ENCODE assay signal across 25 mouse cellular contexts in the genomic region with DNA sequence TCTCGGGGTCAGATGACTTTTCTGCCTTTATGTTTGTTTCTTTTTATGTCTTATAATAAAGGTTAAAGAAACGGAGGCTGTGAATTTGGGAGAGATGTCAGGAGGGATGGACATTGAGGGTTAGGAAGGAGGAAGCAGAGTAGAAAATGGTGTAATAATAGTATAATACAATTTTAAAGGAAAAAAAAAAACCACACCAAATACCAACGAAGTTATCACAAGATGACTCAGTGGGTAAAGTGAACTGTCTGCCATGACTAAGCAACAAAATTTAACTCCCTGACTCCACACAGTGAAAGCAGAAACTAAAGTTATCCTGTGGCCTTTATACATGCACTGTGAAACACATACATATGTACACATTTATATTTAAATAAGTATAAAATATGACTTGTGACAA. TPM values are rescaled to one million over a fixed set of nuclear protein-coding genes. Genes with fewer than 3 reads are reported as not detected.
DNase-seq lines count a peak whose midpoint lies in the region; ATAC-seq and TF ChIP-seq lines count a peak whose summit lies in the region.
"Not testable (repeated sequence)": the region's sequence is repeated elsewhere in the genome, so short reads cannot be mapped to it uniquely, and the experiment has no call there.
"Had no signal": no experiment of that assay in that cellular context is flagged by ENCODE, and none has a peak within 500 bp of the region (broad histone marks: within the 10 kb centered on the region; RNA-seq: fewer than 3 reads in every experiment).

No protein-coding gene starts in this region.

- not testable (repeated sequence) for H3K79me2 ChIP-seq in MEL (ENCODE audit: control insufficient read depth, insufficient read depth, low read length, poor library complexity)

- peak; percentile 59 to 69 for TF ChIP-seq EP300 in MEL (IDR thresholded peaks at IDR 0.05; ENCODE audit: low read depth in 1 of 2, low read length in 2 of 2)
- TF ChIP-seq EP300 in stomach, postnatal 0 days (optimal IDR thresholded peaks at IDR 0.05): not testable (repeated sequence)

- WGBS in midbrain, embryonic 11.5 days: 79% methylated on average over 3 of the region's 3 CpGs
- 61% methylated on average over 3 of the region's 3 CpGs for WGBS in stomach, postnatal 0 days

- not testable (repeated sequence) for H3K36me3 ChIP-seq in MEL (ENCODE audit: control insufficient read depth in 1 of 2, insufficient read depth in 2 of 2, low read length in 2 of 2); midbrain, embryonic 11.5 days (ENCODE audit: control insufficient read depth, insufficient read depth, low read length); stomach, postnatal 0 days (ENCODE audit: control insufficient read depth, insufficient read depth, low read length)

- DNase-seq in 3134 (ENCODE audit: extremely low read depth, insufficient read length, low spot score) (peak; percentile 47), 416B (ENCODE audit: low read depth) (peak; percentile 43), MEL (ENCODE audit: low read depth, low spot score) (peak; percentile 69)
- DNase-seq in brain, adult 2 months (ENCODE audit: low read depth, low spot score): peak; percentile 5
- peak; percentile 17 for DNase-seq in midbrain, embryonic 11.5 days (ENCODE audit: low spot score, missing footprints)
- not testable (repeated sequence) for DNase-seq in stomach, postnatal 0 days (ENCODE audit: low spot score)

- H3K9ac ChIP-seq in MEL (ENCODE audit: control insufficient read depth, low read depth, low read length, poor library complexity, severe bottlenecking): peak overlapping the region; percentile 23
- H3K9ac ChIP-seq in midbrain, embryonic 11.5 days (ENCODE audit: low read length); stomach, postnatal 0 days (ENCODE audit: low read length): not testable (repeated sequence)

- not testable (repeated sequence) for H3K9me3 ChIP-seq in MEL (replicated peaks; ENCODE audit: insufficient read depth, low read length); midbrain, embryonic 11.5 days (ENCODE audit: control insufficient read depth, low read length); stomach, postnatal 0 days (ENCODE audit: control insufficient read depth, low read length)

- H3K4me3 ChIP-seq in MEL (ENCODE audit: control insufficient read depth in 1 of 2, insufficient read depth in 1 of 2, low read depth in 2 of 2, low read length in 2 of 2): peak overlapping the region; percentile 0 to 36; a peak in 1 of 4 replicates
- H3K4me3 ChIP-seq in embryonic fibroblast, embryonic 13.5 days (ENCODE audit: insufficient read depth, low read length); midbrain, embryonic 11.5 days (ENCODE audit: low read depth, low read length); stomach, postnatal 0 days (ENCODE audit: low read depth, low read length): not testable (repeated sequence)

- not testable (repeated sequence) for H3K4me1 ChIP-seq in MEL (ENCODE audit: control insufficient read depth in 1 of 2, insufficient read depth in 2 of 2, low read length in 2 of 2); embryonic fibroblast, embryonic 13.5 days (ENCODE audit: control insufficient read depth, insufficient read depth, low read length); midbrain, embryonic 11.5 days (ENCODE audit: control insufficient read depth, insufficient read depth, low read length); stomach, postnatal 0 days (replicated peaks; ENCODE audit: control insufficient read depth, insufficient read depth)

- H3K4me2 ChIP-seq in midbrain, embryonic 11.5 days; stomach, postnatal 0 days (replicated peaks; ENCODE audit: low read depth): not testable (repeated sequence)

- peak overlapping the region; percentile 97 for H3K27ac ChIP-seq in MEL (ENCODE audit: control insufficient read depth, low read depth, low read length)
- peak overlapping the region; percentile 76 for H3K27ac ChIP-seq in embryonic fibroblast, embryonic 13.5 days (ENCODE audit: insufficient read depth, low read length)
- not testable (repeated sequence) for H3K27ac ChIP-seq in midbrain, embryonic 11.5 days (ENCODE audit: low read depth, low read length); stomach, postnatal 0 days (replicated peaks)

- TF ChIP-seq RAD21 in MEL (IDR thresholded peaks at IDR 0.05; ENCODE audit: low read depth, low read length): not testable (repeated sequence)

- not testable (repeated sequence) for ATAC-seq in midbrain, embryonic 11.5 days (ENCODE audit: low FRiP score)
- peak; percentile 23 for ATAC-seq in stomach, postnatal 0 days (ENCODE audit: low FRiP score, low TSS enrichment)

- not testable (repeated sequence) for H3K27me3 ChIP-seq in MEL (ENCODE audit: control insufficient read depth in 1 of 2, insufficient read depth in 2 of 2, low read length in 2 of 2); midbrain, embryonic 11.5 days (ENCODE audit: control insufficient read depth, insufficient read depth, low read length); stomach, postnatal 0 days (ENCODE audit: control insufficient read depth, insufficient read depth, low read length)

- not testable (repeated sequence) for TF ChIP-seq POLR2A in MEL (IDR thresholded peaks at IDR 0.05; ENCODE audit: control insufficient read depth in 1 of 2, insufficient read depth in 1 of 2, low read depth in 1 of 2, low read length in 2 of 2, poor library complexity in 1 of 2); embryonic fibroblast, embryonic 13.5 days (IDR thresholded peaks at IDR 0.05; ENCODE audit: low read depth, low read length)

- TF ChIP-seq CTCF in MEL (IDR thresholded peaks at IDR 0.05 in 2 of 3, conservative IDR thresholded peaks at IDR 0.05 in 1 of 3; ENCODE audit: control insufficient read depth in 1 of 3, insufficient read depth in 1 of 3, low read depth in 2 of 3, low read length in 3 of 3, poor library complexity in 1 of 3, severe bottlenecking in 1 of 3); embryonic fibroblast, embryonic 13.5 days (IDR thresholded peaks at IDR 0.05; ENCODE audit: borderline replicate concordance, insufficient read depth, low read length); stomach, postnatal 0 days (IDR thresholded peaks at IDR 0.05; ENCODE audit: low read depth): not testable (repeated sequence)

TF ChIP-seq in MEL, 35 proteins besides CTCF, POLR2A, EP300 and RAD21:
- TF ChIP-seq ETS1 (IDR thresholded peaks at IDR 0.05; ENCODE audit: low read depth, low read length): peak; percentile 70
- peak; percentile 73 for TF ChIP-seq ZNF384 (IDR thresholded peaks at IDR 0.05; ENCODE audit: low read depth, low read length)

RNA-seq across cellular contexts. Expression of a gene that starts 14.0 kb away (rescaled TPM):
- not detected in 2 replicates for total RNA-seq in MEL (2012; rRNA removed)
- not detected for polyA plus RNA-seq in MEL (2012; ENCODE audit: insufficient read depth in 1 of 2, insufficient read length in 2 of 2, low read depth in 1 of 2, low replicate concordance in 2 of 2, missing spikeins in 1 of 2)
- 0.57 TPM in 1 of 2 replicates, not detected in the other for polyA plus RNA-seq in embryonic fibroblast, embryonic 13.5 days (2011; ENCODE audit: insufficient read length, low read depth, missing spikeins)
- polyA plus RNA-seq in midbrain, embryonic 11.5 days (2014; fragmentation: Nextera tagmentation; extraction: Ambion mirVana): not detected in 2 replicates
- polyA plus RNA-seq in stomach, postnatal 0 days (2015; fragmentation: Nextera tagmentation; extraction: Ambion mirVana): 929 and 937 TPM in 2 replicates
- total RNA-seq: adrenal gland, adult 18-20 months; adrenal gland, adult 8-10 months; adrenal gland, postnatal 14 days; adrenal gland, postnatal 36 days; ES-E14 had no signal
- polyA plus RNA-seq: activated CD4-positive, CD25-positive, alpha-beta regulatory T cell, adult 4 months; brain, embryonic 14.5 days; cortical plate, adult 2 months; embryonic facial prominence, embryonic 10.5 days; erythroblast, embryonic 14.5 days; forebrain, embryonic 10.5 days; forebrain, embryonic 12.5 days; forebrain, embryonic 14.5 days; forebrain, embryonic 16.5 days had no signal

RNA-seq across cellular contexts. Expression of a gene that starts 18.8 kb away (rescaled TPM):
- not detected in 2 replicates for total RNA-seq in MEL (2012; rRNA removed)
- polyA plus RNA-seq in MEL (2012; ENCODE audit: insufficient read depth in 1 of 2, insufficient read length in 2 of 2, low read depth in 1 of 2, low replicate concordance in 2 of 2, missing spikeins in 1 of 2): not detected
- not detected in 2 replicates for polyA plus RNA-seq in embryonic fibroblast, embryonic 13.5 days (2011; ENCODE audit: insufficient read length, low read depth, missing spikeins)
- not detected in 2 replicates for polyA plus RNA-seq in midbrain, embryonic 11.5 days (2014; fragmentation: Nextera tagmentation; extraction: Ambion mirVana)
- polyA plus RNA-seq in stomach, postnatal 0 days (2015; fragmentation: Nextera tagmentation; extraction: Ambion mirVana): 5.1 and 5.8 TPM in 2 replicates
- total RNA-seq: adrenal gland, postnatal 14 days; adrenal gland, postnatal 36 days; ES-E14 had no signal
- polyA plus RNA-seq: activated CD4-positive, CD25-positive, alpha-beta regulatory T cell, adult 4 months; brain, embryonic 14.5 days; cortical plate, adult 2 months; embryonic facial prominence, embryonic 10.5 days; embryonic facial prominence, embryonic 12.5 days; embryonic facial prominence, embryonic 14.5 days; erythroblast, embryonic 14.5 days; forebrain, embryonic 10.5 days; forebrain, embryonic 12.5 days; forebrain, embryonic 14.5 days; forebrain, embryonic 16.5 days had no signal

RNA-seq across cellular contexts. Expression of a gene that starts 40.5 kb away (rescaled TPM):
- total RNA-seq in MEL (2012; rRNA removed): not detected in 2 replicates
- polyA plus RNA-seq in MEL (2012; ENCODE audit: insufficient read depth in 1 of 2, insufficient read length in 2 of 2, low read depth in 1 of 2, low replicate concordance in 2 of 2, missing spikeins in 1 of 2): not detected
- polyA plus RNA-seq in embryonic fibroblast, embryonic 13.5 days (2011; ENCODE audit: insufficient read length, low read depth, missing spikeins): not detected in 2 replicates
- polyA plus RNA-seq in midbrain, embryonic 11.5 days (2014; fragmentation: Nextera tagmentation; extraction: Ambion mirVana): not detected in 2 replicates
- polyA plus RNA-seq in stomach, postnatal 0 days (2015; fragmentation: Nextera tagmentation; extraction: Ambion mirVana): 1,326 and 1,348 TPM in 2 replicates
- total RNA-seq: adrenal gland, adult 18-20 months; adrenal gland, postnatal 14 days; ES-E14 had no signal
- polyA plus RNA-seq: activated CD4-positive, CD25-positive, alpha-beta regulatory T cell, adult 4 months; brain, embryonic 14.5 days; cortical plate, adult 2 months; embryonic facial prominence, embryonic 10.5 days; embryonic facial prominence, embryonic 12.5 days; erythroblast, embryonic 14.5 days; forebrain, embryonic 10.5 days; forebrain, embryonic 12.5 days; forebrain, embryonic 14.5 days; forebrain, embryonic 16.5 days had no signal

RNA-seq across cellular contexts. Expression of a gene that starts 43.7 kb away (rescaled TPM):
- not detected in 2 replicates for total RNA-seq in MEL (2012; rRNA removed)
- polyA plus RNA-seq in MEL (2012; ENCODE audit: insufficient read depth in 1 of 2, insufficient read length in 2 of 2, low read depth in 1 of 2, low replicate concordance in 2 of 2, missing spikeins in 1 of 2): not detected
- polyA plus RNA-seq in embryonic fibroblast, embryonic 13.5 days (2011; ENCODE audit: insufficient read length, low read depth, missing spikeins): not detected in 2 replicates
- not detected in 2 replicates for polyA plus RNA-seq in midbrain, embryonic 11.5 days (2014; fragmentation: Nextera tagmentation; extraction: Ambion mirVana)
- polyA plus RNA-seq in stomach, postnatal 0 days (2015; fragmentation: Nextera tagmentation; extraction: Ambion mirVana): not detected in 2 replicates
- total RNA-seq: adrenal gland, adult 18-20 months; adrenal gland, adult 8-10 months; adrenal gland, postnatal 14 days; adrenal gland, postnatal 36 days had no signal
- polyA plus RNA-seq: activated CD4-positive, CD25-positive, alpha-beta regulatory T cell, adult 4 months; brain, embryonic 14.5 days; C2C12; cortical plate, adult 2 months; embryonic facial prominence, embryonic 10.5 days; embryonic facial prominence, embryonic 12.5 days; embryonic facial prominence, embryonic 14.5 days; erythroblast, embryonic 14.5 days; forebrain, embryonic 10.5 days; forebrain, embryonic 12.5 days; forebrain, embryonic 14.5 days; forebrain, embryonic 16.5 days; Patski had no signal

RNA-seq across cellular contexts. Expression of a gene that starts 56.4 kb away (rescaled TPM):
- not detected in 2 replicates for total RNA-seq in MEL (2012; rRNA removed)
- polyA plus RNA-seq in MEL (2012; ENCODE audit: insufficient read depth in 1 of 2, insufficient read length in 2 of 2, low read depth in 1 of 2, low replicate concordance in 2 of 2, missing spikeins in 1 of 2): not detected
- not detected in 2 replicates for polyA plus RNA-seq in embryonic fibroblast, embryonic 13.5 days (2011; ENCODE audit: insufficient read length, low read depth, missing spikeins)
- polyA plus RNA-seq in midbrain, embryonic 11.5 days (2014; fragmentation: Nextera tagmentation; extraction: Ambion mirVana): not detected in 2 replicates
- polyA plus RNA-seq in stomach, postnatal 0 days (2015; fragmentation: Nextera tagmentation; extraction: Ambion mirVana): not detected in 2 replicates
- total RNA-seq: adrenal gland, adult 18-20 months; adrenal gland, adult 8-10 months; adrenal gland, postnatal 14 days; adrenal gland, postnatal 36 days; ES-E14 had no signal
- polyA plus RNA-seq: activated CD4-positive, CD25-positive, alpha-beta regulatory T cell, adult 4 months; brain, embryonic 14.5 days; C2C12; cortical plate, adult 2 months; embryonic facial prominence, embryonic 10.5 days; embryonic facial prominence, embryonic 12.5 days; embryonic facial prominence, embryonic 14.5 days; erythroblast, embryonic 14.5 days; forebrain, embryonic 10.5 days; forebrain, embryonic 12.5 days; forebrain, embryonic 14.5 days; forebrain, embryonic 16.5 days; Patski had no signal

Comparison
In these comparisons a context has a peak if more than half of its experiments do, and no peak if none do; other contexts are left out.
1. RNA of a gene that starts 14.0 kb away (polyA plus RNA-seq): 929 to 937 TPM in stomach, postnatal 0 days; not detected in MEL, 0.57 TPM in embryonic fibroblast, embryonic 13.5 days and not detected in midbrain, embryonic 11.5 days; every median in the first group is over 100 times any median in the second.
2. RNA of a gene that starts 40.5 kb away (polyA plus RNA-seq): 1,326 to 1,348 TPM in stomach, postnatal 0 days; not detected in embryonic fibroblast, embryonic 13.5 days, not detected in midbrain, embryonic 11.5 days and not detected in MEL; every median in the first group is over 100 times any median in the second.